Mouse (Mus musculus): ENCODE results near the gene Ccnd3.

- TF ChIP-seq POLR2A (IDR thresholded peaks at IDR 0.05; ENCODE audit: control insufficient read depth, extremely low read depth, insufficient read depth, low read length, poor library complexity): no peak
- TF ChIP-seq CTCF (IDR thresholded peaks at IDR 0.05; ENCODE audit: borderline replicate concordance, control insufficient read depth, extremely low read depth, insufficient read depth, low read length, poor library complexity): no peak
Observed at GRCm38 (mm10) chr17:47545154-47545553, 40.3 kb downstream of the Ccnd3 start.

All from thymus, adult 2 months (tissue).